Mouse (Mus musculus): ENCODE results near the gene Sprr2a1. TPM values are rescaled to one million over a fixed set of nuclear protein-coding genes. Genes with fewer than 3 reads are reported as not detected.

The Sprr2a1 gene
- not detected for polyA plus RNA-seq (2014; fragmentation: Illumina TruSeq; extraction: RNeasy Lipid Tissue Mini Kit (QIAGEN cat#74804); ENCODE audit: low read depth, low replicate concordance)

DNA sequence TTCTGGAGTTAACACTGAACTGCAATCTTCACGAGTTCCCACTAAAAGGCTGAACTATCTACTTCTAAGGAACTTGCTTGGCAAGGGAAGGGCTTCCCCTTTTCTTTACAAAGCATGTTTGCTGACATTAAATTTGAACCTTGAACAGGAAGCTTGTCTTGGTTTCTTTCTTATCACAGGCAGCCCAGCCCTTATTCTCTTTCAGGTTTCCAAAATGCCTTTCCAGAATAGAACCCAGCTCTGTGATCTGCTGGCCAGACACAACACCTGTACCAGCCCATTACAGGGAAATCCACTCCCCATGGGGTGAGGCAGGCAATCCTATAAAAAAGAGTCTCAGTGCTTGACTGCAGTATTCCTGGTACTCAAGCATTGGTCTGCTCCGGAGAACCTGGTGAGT is at the start of gene Sprr2a1, which contains the start of gene Sprr2a2:
TSS of gene Sprr2a1 (plus strand) at position 231 of the 400 bp plus-strand sequence.
TSS of gene Sprr2a2 (plus strand) at position 352 of the 400 bp plus-strand sequence.

Other genes starting within 250 kb of the Sprr2a1 start
- not detected for gene Pglyrp3, start 201.2 kb upstream of the Sprr2a1 start, polyA plus RNA-seq (2014; fragmentation: Illumina TruSeq; extraction: RNeasy Lipid Tissue Mini Kit (QIAGEN cat#74804); ENCODE audit: low read depth, low replicate concordance)
- 0.21 TPM for gene Lor, start 132.7 kb upstream of the Sprr2a1 start, polyA plus RNA-seq (2014; fragmentation: Illumina TruSeq; extraction: RNeasy Lipid Tissue Mini Kit (QIAGEN cat#74804); ENCODE audit: low read depth, low replicate concordance)
- gene Prr9, start 91.9 kb upstream of the Sprr2a1 start, polyA plus RNA-seq (2014; fragmentation: Illumina TruSeq; extraction: RNeasy Lipid Tissue Mini Kit (QIAGEN cat#74804); ENCODE audit: low read depth, low replicate concordance): not detected
- gene Lelp1, start 73.1 kb upstream of the Sprr2a1 start, polyA plus RNA-seq (2014; fragmentation: Illumina TruSeq; extraction: RNeasy Lipid Tissue Mini Kit (QIAGEN cat#74804); ENCODE audit: low read depth, low replicate concordance): not detected
- gene Sprr2a2, start 121 bp downstream of the Sprr2a1 start, polyA plus RNA-seq (2014; fragmentation: Illumina TruSeq; extraction: RNeasy Lipid Tissue Mini Kit (QIAGEN cat#74804); ENCODE audit: low read depth, low replicate concordance): not detected
- gene Sprr2a3, start 69.6 kb downstream of the Sprr2a1 start, polyA plus RNA-seq (2014; fragmentation: Illumina TruSeq; extraction: RNeasy Lipid Tissue Mini Kit (QIAGEN cat#74804); ENCODE audit: low read depth, low replicate concordance): not detected
- gene Sprr2b, start 100.8 kb downstream of the Sprr2a1 start, polyA plus RNA-seq (2014; fragmentation: Illumina TruSeq; extraction: RNeasy Lipid Tissue Mini Kit (QIAGEN cat#74804); ENCODE audit: low read depth, low replicate concordance): not detected
- not detected for gene Sprr2d, start 123.3 kb downstream of the Sprr2a1 start, polyA plus RNA-seq (2014; fragmentation: Illumina TruSeq; extraction: RNeasy Lipid Tissue Mini Kit (QIAGEN cat#74804); ENCODE audit: low read depth, low replicate concordance)
- gene Sprr2e, start 136.3 kb downstream of the Sprr2a1 start, polyA plus RNA-seq (2014; fragmentation: Illumina TruSeq; extraction: RNeasy Lipid Tissue Mini Kit (QIAGEN cat#74804); ENCODE audit: low read depth, low replicate concordance): not detected
- not detected for gene Sprr2f, start 149.4 kb downstream of the Sprr2a1 start, polyA plus RNA-seq (2014; fragmentation: Illumina TruSeq; extraction: RNeasy Lipid Tissue Mini Kit (QIAGEN cat#74804); ENCODE audit: low read depth, low replicate concordance)
- not detected for gene Sprr2h, start 169.9 kb downstream of the Sprr2a1 start, polyA plus RNA-seq (2014; fragmentation: Illumina TruSeq; extraction: RNeasy Lipid Tissue Mini Kit (QIAGEN cat#74804); ENCODE audit: low read depth, low replicate concordance)
- gene Sprr2i, start 192.2 kb downstream of the Sprr2a1 start, polyA plus RNA-seq (2014; fragmentation: Illumina TruSeq; extraction: RNeasy Lipid Tissue Mini Kit (QIAGEN cat#74804); ENCODE audit: low read depth, low replicate concordance): not detected
- not detected for gene Sprr2j-ps, start 202.3 kb downstream of the Sprr2a1 start, polyA plus RNA-seq (2014; fragmentation: Illumina TruSeq; extraction: RNeasy Lipid Tissue Mini Kit (QIAGEN cat#74804); ENCODE audit: low read depth, low replicate concordance)
- 5.1 TPM for gene Gm9774, start 213.6 kb downstream of the Sprr2a1 start, polyA plus RNA-seq (2014; fragmentation: Illumina TruSeq; extraction: RNeasy Lipid Tissue Mini Kit (QIAGEN cat#74804); ENCODE audit: low read depth, low replicate concordance)
- gene Sprr2k, start 216.8 kb downstream of the Sprr2a1 start, polyA plus RNA-seq (2014; fragmentation: Illumina TruSeq; extraction: RNeasy Lipid Tissue Mini Kit (QIAGEN cat#74804); ENCODE audit: low read depth, low replicate concordance): not detected
- gene Sprr1b, start 223.0 kb downstream of the Sprr2a1 start, polyA plus RNA-seq (2014; fragmentation: Illumina TruSeq; extraction: RNeasy Lipid Tissue Mini Kit (QIAGEN cat#74804); ENCODE audit: low read depth, low replicate concordance): not detected
- not detected for gene Sprr3, start 242.9 kb downstream of the Sprr2a1 start, polyA plus RNA-seq (2014; fragmentation: Illumina TruSeq; extraction: RNeasy Lipid Tissue Mini Kit (QIAGEN cat#74804); ENCODE audit: low read depth, low replicate concordance)

Measured in liver, adult 10 weeks (tissue).